Mouse (Mus musculus) CH12.LX (cell line): ENCODE data around the gene B4galnt3.

Experiments
- BHLHE40 ChIP-seq: IDR thresholded peaks from 2 replicates; pipeline ENCODE4 v1.6.1; 2011; ENCODE audit warnings: mild to moderate bottlenecking, low read depth, low read length, improper control_type of control experiment
- CTCF ChIP-seq, 2 experiments: IDR thresholded peaks in 1 of 2; conservative IDR thresholded peaks in 1 of 2; 2 replicates each; pipeline ENCODE4 v1.5.1; 2011 to 2012; ENCODE audit warnings: low read depth in 2 of 2, low read length in 2 of 2, improper control_type of control experiment in 1 of 2, inconsistent platforms in 1 of 2, mild to moderate bottlenecking in 1 of 2, moderate library complexity in 1 of 2
- MEF2A ChIP-seq: IDR thresholded peaks from 2 replicates; pipeline ENCODE4 v1.6.1; 2014; ENCODE audit warnings: low read depth, mild to moderate bottlenecking, inconsistent platforms, low read length, improper control_type of control experiment, borderline replicate concordance
- PAX5 ChIP-seq: IDR thresholded peaks from 2 replicates; pipeline ENCODE4 v1.6.1; 2012; ENCODE audit warnings: low read length, inconsistent platforms, mixed read lengths
- POLR2A ChIP-seq: IDR thresholded peaks from 2 replicates; pipeline ENCODE4 v1.6.1; 2011; ENCODE audit warnings: low read depth, mild to moderate bottlenecking, improper control_type of control experiment, low read length
- POLR2AphosphoS2 ChIP-seq: IDR thresholded peaks from 2 replicates; pipeline ENCODE4 v1.6.1; 2011; ENCODE audit warnings: low read depth, low read length, improper control_type of control experiment
- SMC3 ChIP-seq: IDR thresholded peaks from 2 replicates; pipeline ENCODE4 v1.6.1; 2011; ENCODE audit warnings: low read depth, low read length, improper control_type of control experiment
- USF1 ChIP-seq: IDR thresholded peaks from 2 replicates; pipeline ENCODE4 v1.6.1; 2014; ENCODE audit warnings: low read depth, mild to moderate bottlenecking, inconsistent platforms, low read length, improper control_type of control experiment
- USF2 ChIP-seq: conservative IDR thresholded peaks from 2 replicates; pipeline ENCODE4 v1.6.1; 2011; ENCODE audit warnings: low read depth, low read length, improper control_type of control experiment
- ZC3H11A ChIP-seq: IDR thresholded peaks from 2 replicates; pipeline ENCODE4 v1.6.1; 2012; ENCODE audit warnings: low read depth, mild to moderate bottlenecking, inconsistent platforms, low read length, improper control_type of control experiment
- ZKSCAN1 ChIP-seq: IDR thresholded peaks from 2 replicates; pipeline ENCODE4 v1.6.1; 2012; ENCODE audit warnings: low read depth, inconsistent platforms, low read length, improper control_type of control experiment, borderline replicate concordance
- ZNF384 ChIP-seq: IDR thresholded peaks from 2 replicates; pipeline ENCODE4 v1.6.1; 2012; ENCODE audit warnings: low read depth, low read length, improper control_type of control experiment, inconsistent platforms

GRCm38 (mm10) chr6:120319129-120319528 lies 24.8 kb upstream of the B4galnt3 start:
- TF ChIP-seq USF2, result no peak
- no peak for TF ChIP-seq CTCF (conservative IDR thresholded peaks at IDR 0.05 in 1 of 2, IDR thresholded peaks at IDR 0.05 in 1 of 2; ENCODE audit: low read depth in 2 of 2, low read length in 2 of 2)
- no peak for TF ChIP-seq ZC3H11A
- no peak for TF ChIP-seq MEF2A
- no peak for TF ChIP-seq SMC3
- TF ChIP-seq POLR2A, result no peak
- TF ChIP-seq ZNF384, result no peak
- no peak for TF ChIP-seq BHLHE40
- no peak for TF ChIP-seq POLR2AphosphoS2
- TF ChIP-seq PAX5, result no peak
- TF ChIP-seq ZKSCAN1, result no peak
- no peak for TF ChIP-seq USF1
